8 mouse cellular contexts compared by ENCODE assay signal in genomic region chr5:25420601-25421000, GRCm38 (mm10).
DNase-seq lines count a peak whose midpoint lies in the region; ATAC-seq and TF ChIP-seq lines count a peak whose summit lies in the region.
"Had no signal": no experiment of that assay in that cellular context is flagged by ENCODE, and none has a peak within 500 bp of the region (broad histone marks: within the 10 kb centered on the region; RNA-seq: fewer than 3 reads in every experiment).

No protein-coding gene starts in this region.

- no peak overlapping the region for H3K4me3 ChIP-seq in kidney, postnatal 0 days (replicated peaks; ENCODE audit: low read depth, low read length)
- no peak overlapping the region for H3K4me3 ChIP-seq in liver, embryonic 13.5 days (replicated peaks)
- H3K4me3 ChIP-seq: limb, embryonic 13.5 days had no signal

- no peak overlapping the region for H3K27ac ChIP-seq in kidney, postnatal 0 days
- no peak overlapping the region for H3K27ac ChIP-seq in liver, embryonic 13.5 days
- H3K27ac ChIP-seq: limb, embryonic 13.5 days had no signal

- no peaks in the 10 kb centered on the region for H3K9me3 ChIP-seq in kidney, postnatal 0 days (replicated peaks; ENCODE audit: low read length)
- H3K9me3 ChIP-seq in liver, embryonic 13.5 days (replicated peaks) = no peaks in the 10 kb centered on the region
- H3K9me3 ChIP-seq: limb, embryonic 13.5 days had no signal

- peak; percentile 13 for DNase-seq in 3134 (ENCODE audit: extremely low read depth, insufficient read length, low spot score)
- peak; percentile 74 to 78 for DNase-seq in B cell, adult 2 months
- peak; percentile 16 for DNase-seq in brain, embryonic 18.5 days (ENCODE audit: low read depth, low spot score)
- DNase-seq in frontal cortex, adult 2 months (ENCODE audit: extremely low spot score in 1 of 2, low spot score in 1 of 2) = peak; percentile 43 to 87
- peak; percentile 86 for DNase-seq in kidney, postnatal 0 days (ENCODE audit: low spot score)
- DNase-seq in liver, embryonic 13.5 days = peak; percentile 26
- peak; percentile 65 for DNase-seq in right cerebral cortex, adult 18-20 months

- H3K4me1 ChIP-seq in kidney, postnatal 0 days (replicated peaks; ENCODE audit: insufficient read depth, low read length) = no peaks in the 10 kb centered on the region
- H3K4me1 ChIP-seq in liver, embryonic 13.5 days (replicated peaks) = no peaks in the 10 kb centered on the region
- H3K4me1 ChIP-seq: limb, embryonic 13.5 days had no signal

- ATAC-seq in kidney, postnatal 0 days (replicated peaks; ENCODE audit: low FRiP score, low read depth) = no peak
- no peak for ATAC-seq in liver, embryonic 13.5 days (ENCODE audit: low read depth)

- H3K36me3 ChIP-seq in kidney, postnatal 0 days (ENCODE audit: insufficient read depth, low read length) = no peaks in the 10 kb centered on the region
- no peaks in the 10 kb centered on the region for H3K36me3 ChIP-seq in liver, embryonic 13.5 days
- H3K36me3 ChIP-seq: limb, embryonic 13.5 days had no signal

- no peak overlapping the region for H3K9ac ChIP-seq in kidney, postnatal 0 days (ENCODE audit: low read depth, low read length)
- H3K9ac ChIP-seq in liver, embryonic 13.5 days = no peak overlapping the region
- H3K9ac ChIP-seq: limb, embryonic 13.5 days had no signal

- no peak overlapping the region for H3K4me2 ChIP-seq in kidney, postnatal 0 days (ENCODE audit: low read length)
- H3K4me2 ChIP-seq in liver, embryonic 13.5 days = no peak overlapping the region
- H3K4me2 ChIP-seq: limb, embryonic 13.5 days had no signal

- WGBS in kidney, postnatal 0 days = 42% methylated on average over 3 of the region's 3 CpGs
- WGBS in liver, embryonic 13.5 days (ENCODE audit: insufficient replicate concordance) = 30% methylated on average over 3 of the region's 3 CpGs

- TF ChIP-seq CTCF in kidney, postnatal 0 days (IDR thresholded peaks at IDR 0.05; ENCODE audit: low read depth) = peak; percentile 85

- no peaks in the 10 kb centered on the region for H3K27me3 ChIP-seq in kidney, postnatal 0 days (ENCODE audit: insufficient read depth, low read length)
- no peaks in the 10 kb centered on the region for H3K27me3 ChIP-seq in liver, embryonic 13.5 days
- H3K27me3 ChIP-seq: limb, embryonic 13.5 days had no signal

Comparison
In these comparisons a context has a peak if more than half of its experiments do, and no peak if none do; other contexts are left out.
1. DNase-seq: peak in every context shown above with its lines; median percentile 86 in kidney, postnatal 0 days; 76 in B cell, adult 2 months; 65 in frontal cortex, adult 2 months; 65 in right cerebral cortex, adult 18-20 months; 26 in liver, embryonic 13.5 days; 16 in brain, embryonic 18.5 days; 13 in 3134.